Mouse (Mus musculus) heart, embryonic 14.5 days (tissue): ENCODE measurements around the gene Atp5d. TPM values are rescaled to one million over a fixed set of nuclear protein-coding genes. Genes with fewer than 3 reads are reported as not detected.

Experiments
- ATAC-seq: fragments of 200-750 bp; cut with Nextera tagmentation; 2 replicates; pipeline ENCODE4 v1.8.0; 2017; ENCODE audit warnings: low read depth, moderate TSS enrichment; ENCODE audit not compliant: insufficient number of reproducible peaks, insufficient read depth, low FRiP score
- H3K27ac ChIP-seq, 2 experiments: fragments of 200-500 bp in 1 of 2; fragments of 300-500 bp in 1 of 2; sonication (generic) in 1 of 2; replicated peaks in 1 of 2; 2 replicates each; pipeline ENCODE4 v1.5.1; 2012 to 2014; ENCODE audit warnings: low read depth in 2 of 2, low read length in 2 of 2, control low read depth in 1 of 2, mild to moderate bottlenecking in 1 of 2, mixed read lengths in 1 of 2; ENCODE audit not compliant: control insufficient read depth in 1 of 2, insufficient read depth in 1 of 2
- H3K27me3 ChIP-seq: fragments of 300-500 bp; sonication (generic); 2 replicates; pipeline ENCODE4 v1.6.1; 2014; ENCODE audit warnings: mild to moderate bottlenecking, low read length, control low read depth; ENCODE audit not compliant: control insufficient read depth, insufficient read depth
- H3K36me3 ChIP-seq: fragments of 300-500 bp; sonication (generic); 2 replicates; pipeline ENCODE4 v1.6.1; 2014; ENCODE audit warnings: mild to moderate bottlenecking, control low read depth, low read length, mixed read lengths; ENCODE audit not compliant: control insufficient read depth, insufficient read depth
- H3K4me1 ChIP-seq, 2 experiments: fragments of 200-500 bp in 1 of 2; fragments of 300-500 bp in 1 of 2; sonication (generic) in 1 of 2; 2 replicates each; pipeline ENCODE4 v1.6.1; 2012 to 2014; ENCODE audit warnings: low read length in 2 of 2, control low read depth in 1 of 2, mixed read lengths in 1 of 2; ENCODE audit not compliant: control insufficient read depth in 2 of 2, insufficient read depth in 2 of 2
- H3K4me2 ChIP-seq: fragments of 300-500 bp; sonication (generic); 2 replicates; pipeline ENCODE4 v1.6.1; 2014; ENCODE audit warnings: mild to moderate bottlenecking, low read length
- H3K4me3 ChIP-seq, 2 experiments: fragments of 200-500 bp in 1 of 2; fragments of 300-500 bp in 1 of 2; sonication (generic) in 1 of 2; 2 replicates each; pipeline ENCODE4 v1.5.1; 2012 to 2014; ENCODE audit warnings: low read length in 2 of 2, mild to moderate bottlenecking in 2 of 2, control low read depth in 1 of 2, low read depth in 1 of 2, moderate library complexity in 1 of 2; ENCODE audit not compliant: control insufficient read depth in 1 of 2, insufficient read depth in 1 of 2
- H3K9ac ChIP-seq: fragments of 300-500 bp; sonication (generic); 2 replicates; pipeline ENCODE4 v1.6.1; 2014; ENCODE audit warnings: mild to moderate bottlenecking, low read length
- H3K9me3 ChIP-seq: fragments of 300-500 bp; sonication (generic); 2 replicates; pipeline ENCODE4 v1.6.1; 2016; ENCODE audit warnings: low read length, control low read depth; ENCODE audit not compliant: control insufficient read depth
- WGBS: fragments of 180-500 bp; shearing (Covaris S2); extraction: QIAGEN DNeasy Blood & Tissue Kit; methylation state at CpG from one replicate; pipeline ENCODE4 v1.1.7; 2014; 5-methylcytosine and 5-hydroxymethylcytosine counted together
- polyA plus RNA-seq: library from polyadenylated mRNA; unstranded; fragments of >200 nt; fragmentation: Nextera tagmentation; extraction: Ambion mirVana; gene quantifications from 2 replicates; pipeline ENCODE4 v1.2.1, GENCODE M21; 2014

Atp5d gene
- polyA plus RNA-seq, 1 experiment from 2014 or later = 1,015 TPM

- Histone ChIP-seq H3K4me3 (no peak overlapping the region), H3K27me3 (peaks cover 42% of the 10 kb centered on the region), H3K9me3 (no peaks in the 10 kb centered on the region), H3K4me2 (no peak overlapping the region), H3K9ac (no peak overlapping the region), H3K4me1 (peaks cover 0 to 16% of the 10 kb centered on the region in 2 experiments; a peak in 2 of 4 replicates), H3K36me3 (peaks cover 14% of the 10 kb centered on the region; the same call in 1 of the 2 replicates), H3K27ac (no peak overlapping the region)
- 91% methylated on average over 10 of the region's 10 CpGs for WGBS
- ATAC-seq = no peak
These were observed 49.3 kb downstream of the Atp5d start for GRCm38 (mm10) chr10:80187739-80188138.

GRCm38 (mm10) chr10:80188453-80189024 is 50.1 kb downstream of the Atp5d start:
- Histone ChIP-seq H3K4me3 (no peak overlapping the region), H3K27me3 (peaks cover 43% of the 10 kb centered on the region), H3K27ac (no peak overlapping the region), H3K36me3 (peaks cover 14% of the 10 kb centered on the region; the same call in 1 of the 2 replicates), H3K4me2 (no peak overlapping the region), H3K9me3 (no peaks in the 10 kb centered on the region), H3K4me1 (peaks cover 0 to 16% of the 10 kb centered on the region in 2 experiments; a peak in 2 of 4 replicates), H3K9ac (no peak overlapping the region)
- WGBS = 89% methylated on average over 15 of the region's 15 CpGs
- no peak for ATAC-seq

- Histone ChIP-seq H3K4me3 (peak overlapping the region; percentile 44 to 49), H3K27ac (no peak overlapping the region), H3K4me1 (peaks cover 0 to 16% of the 10 kb centered on the region in 2 experiments; a peak in 2 of 4 replicates), H3K4me2 (peak overlapping the region; percentile 90), H3K9ac (peak overlapping the region; percentile 62), H3K36me3 (peaks cover 14% of the 10 kb centered on the region; the same call in 1 of the 2 replicates), H3K27me3 (peaks cover 43% of the 10 kb centered on the region), H3K9me3 (no peaks in the 10 kb centered on the region)
- ATAC-seq = no peak
- 4% methylated on average over 21 of the region's 21 CpGs for WGBS
These were observed 51.6 kb downstream of the Atp5d start for GRCm38 (mm10) chr10:80189999-80190398.

GRCm38 (mm10) chr10:80190491-80191051 is 52.1 kb downstream of the Atp5d start:
- ATAC-seq = no peak
- H3K4me2 ChIP-seq = peak overlapping the region; percentile 90
- H3K9me3 ChIP-seq = no peaks in the 10 kb centered on the region
- peak overlapping the region; percentile 62 for H3K9ac ChIP-seq
- peaks cover 14% of the 10 kb centered on the region; the same call in 1 of the 2 replicates for H3K36me3 ChIP-seq
- H3K27ac ChIP-seq = no peak overlapping the region
- H3K4me1 ChIP-seq = peaks cover 0 to 16% of the 10 kb centered on the region in 2 experiments; a peak in 2 of 4 replicates
- peak overlapping the region; percentile 44 to 49 for H3K4me3 ChIP-seq
- under 1% methylated on average over 48 of the region's 48 CpGs for WGBS
- peaks cover 43% of the 10 kb centered on the region for H3K27me3 ChIP-seq

- Histone ChIP-seq H3K36me3 (peaks cover 3% of the 10 kb centered on the region; the same call in 1 of the 2 replicates), H3K4me2 (no peak overlapping the region), H3K4me1 (peaks cover 0 to 12% of the 10 kb centered on the region in 2 experiments; a peak in 2 of 4 replicates), H3K9me3 (no peaks in the 10 kb centered on the region), H3K27me3 (peaks cover 32% of the 10 kb centered on the region), H3K4me3 (no peak overlapping the region), H3K27ac (no peak overlapping the region), H3K9ac (no peak overlapping the region)
- no peak for ATAC-seq
- whole genome bisulfite sequencing = 49% methylated on average over 6 of the region's 6 CpGs
These were observed 55.5 kb downstream of the Atp5d start for GRCm38 (mm10) chr10:80193976-80194375.

GRCm38 (mm10) chr10:80194441-80194840 is 56.0 kb downstream of the Atp5d start:
- H3K27ac ChIP-seq = no peak overlapping the region
- no peak overlapping the region for H3K4me2 ChIP-seq
- no peak overlapping the region for H3K9ac ChIP-seq
- no peaks in the 10 kb centered on the region for H3K36me3 ChIP-seq
- no peak overlapping the region for H3K4me3 ChIP-seq
- peaks cover 27% of the 10 kb centered on the region for H3K27me3 ChIP-seq
- H3K9me3 ChIP-seq = no peaks in the 10 kb centered on the region
- WGBS = 65% methylated on average over 8 of the region's 8 CpGs
- no peak for ATAC-seq
- H3K4me1 ChIP-seq = peaks cover 0 to 12% of the 10 kb centered on the region in 2 experiments; a peak in 2 of 4 replicates
